Mouse (Mus musculus) lung, postnatal 0 days (tissue): ENCODE measurements at regions not wholly inside any gene's neighbourhood (a gene's known extent, or its start where the extent isn't known, plus 50 kb on each side); places are given as distances from the start of the nearest gene placed in this dataset.

Source experiments
- ATAC-seq: fragments of 200-750 bp; cut with Nextera tagmentation; 2 replicates; pipeline ENCODE4 v1.8.0; 2017; ENCODE audit warnings: moderate library complexity
- DNase-seq: peaks from one replicate; pipeline ENCODE4 v3.0.0-alpha.2; 2016; ENCODE audit warnings: low spot score
- H3K27ac ChIP-seq: fragments of 300-500 bp; sonication (generic); 2 replicates; pipeline ENCODE4 v1.5.1; 2014; ENCODE audit warnings: antibody characterized with exemption, mild to moderate bottlenecking, low read length, mixed read lengths
- H3K27me3 ChIP-seq: fragments of 300-500 bp; sonication (generic); replicated peaks from 2 replicates; pipeline ENCODE4 v1.6.1; 2014; ENCODE audit warnings: low read length, mixed read lengths; ENCODE audit not compliant: insufficient read depth
- H3K36me3 ChIP-seq: fragments of 300-500 bp; sonication (generic); 2 replicates; pipeline ENCODE4 v1.6.1; 2014; ENCODE audit warnings: low read length, mixed read lengths; ENCODE audit not compliant: insufficient read depth
- H3K4me1 ChIP-seq: fragments of 300-500 bp; sonication (generic); 2 replicates; pipeline ENCODE4 v1.6.1; 2014; ENCODE audit warnings: antibody characterized with exemption, low read depth, low read length, mixed read lengths; ENCODE audit not compliant: insufficient read depth
- H3K4me2 ChIP-seq: fragments of 300-500 bp; sonication (generic); replicated peaks from 2 replicates; pipeline ENCODE4 v1.6.1; 2014; ENCODE audit warnings: low read depth, mild to moderate bottlenecking, low read length, moderate library complexity, mixed read lengths
- H3K4me3 ChIP-seq: fragments of 300-500 bp; sonication (generic); 2 replicates; pipeline ENCODE4 v1.5.1; 2014; ENCODE audit warnings: low read depth, low read length
- H3K9ac ChIP-seq: fragments of 300-500 bp; sonication (generic); replicated peaks from 2 replicates; pipeline ENCODE4 v1.6.1; 2014; ENCODE audit warnings: low read depth, mild to moderate bottlenecking
- H3K9me3 ChIP-seq: fragments of 300-500 bp; sonication (generic); 2 replicates; pipeline ENCODE4 v1.6.1; 2016; ENCODE audit warnings: low read length, mixed read lengths
- CTCF ChIP-seq: IDR thresholded peaks from 2 replicates; pipeline ENCODE4 v1.5.1; 2016; ENCODE audit warnings: antibody characterized with exemption, mild to moderate bottlenecking
- EP300 ChIP-seq: IDR thresholded peaks from 2 replicates; pipeline ENCODE4 v1.6.1; 2016; ENCODE audit warnings: antibody characterized with exemption, mild to moderate bottlenecking, control low read depth
- WGBS: fragments of 180-500 bp; shearing (Covaris S2); extraction: QIAGEN DNeasy Blood & Tissue Kit; methylation state at CpG from one replicate; pipeline ENCODE4 v1.1.7; 2014; 5-methylcytosine and 5-hydroxymethylcytosine counted together

DNA sequence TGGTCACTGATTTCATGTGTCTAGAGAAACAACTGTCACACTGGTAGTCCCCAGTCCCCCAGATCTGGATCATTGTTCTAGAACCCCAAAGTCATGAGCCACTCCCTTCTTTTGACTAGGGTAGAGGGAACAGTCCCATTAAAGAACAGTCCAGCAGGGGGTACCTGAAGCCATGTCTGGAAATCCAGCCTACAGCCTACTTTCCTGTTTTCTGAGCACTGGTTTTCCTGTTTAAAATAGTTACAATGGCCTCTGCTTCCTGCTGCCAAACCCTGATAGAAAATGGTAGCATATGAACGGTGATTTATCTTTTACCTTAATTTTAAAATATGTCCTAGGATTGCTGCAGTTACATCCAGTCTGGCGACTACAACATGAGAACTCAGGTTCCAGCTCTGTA lies 364.5 kb downstream of the Foxo1 start:
- Histone ChIP-seq H3K36me3 (no peaks in the 10 kb centered on the region), H3K9me3 (no peaks in the 10 kb centered on the region), H3K4me1 (peaks cover 6% of the 10 kb centered on the region; the same call in 1 of the 2 replicates), H3K4me2 (no peak overlapping the region), H3K27me3 (no peaks in the 10 kb centered on the region), H3K4me3 (no peak overlapping the region), H3K27ac (no peak overlapping the region), H3K9ac (no peak overlapping the region)
- DNase-seq = peak; percentile 32
- WGBS = 57% methylated on average over 2 of the region's 2 CpGs
- TF ChIP-seq EP300 (peak; percentile 77), CTCF (peak; percentile 54)
- no peak for ATAC-seq

DNA sequence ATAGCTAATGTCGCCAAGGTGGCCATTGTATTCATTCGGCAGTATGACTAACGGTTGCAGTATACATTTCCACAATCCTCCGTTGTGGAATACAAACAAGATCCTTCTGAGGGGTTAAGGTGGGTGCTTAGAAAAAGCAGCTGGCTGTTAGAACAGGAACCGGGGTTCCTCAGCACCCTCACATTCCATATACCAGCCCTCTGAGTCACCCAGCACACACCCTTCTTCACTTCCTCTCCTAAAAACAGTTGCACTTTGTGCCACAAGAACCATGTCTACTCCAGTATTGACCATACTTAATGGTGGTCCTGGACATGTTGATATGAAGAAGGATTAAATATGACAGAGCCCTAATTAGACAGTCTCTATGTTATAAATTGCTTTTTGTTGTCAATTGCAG lies 362.1 kb downstream of the Foxo1 start:
- Histone ChIP-seq H3K4me3 (no peak overlapping the region), H3K4me1 (peaks cover 6% of the 10 kb centered on the region; the same call in 1 of the 2 replicates), H3K27ac (no peak overlapping the region), H3K27me3 (no peaks in the 10 kb centered on the region), H3K36me3 (no peaks in the 10 kb centered on the region), H3K9ac (no peak overlapping the region), H3K9me3 (no peaks in the 10 kb centered on the region), H3K4me2 (no peak overlapping the region)
- WGBS = 60% methylated on average over 5 of the region's 5 CpGs
- DNase-seq (peak; percentile 70), ATAC-seq (peak; percentile 76)
- TF ChIP-seq CTCF (no peak), EP300 (peak; percentile 77)

DNA sequence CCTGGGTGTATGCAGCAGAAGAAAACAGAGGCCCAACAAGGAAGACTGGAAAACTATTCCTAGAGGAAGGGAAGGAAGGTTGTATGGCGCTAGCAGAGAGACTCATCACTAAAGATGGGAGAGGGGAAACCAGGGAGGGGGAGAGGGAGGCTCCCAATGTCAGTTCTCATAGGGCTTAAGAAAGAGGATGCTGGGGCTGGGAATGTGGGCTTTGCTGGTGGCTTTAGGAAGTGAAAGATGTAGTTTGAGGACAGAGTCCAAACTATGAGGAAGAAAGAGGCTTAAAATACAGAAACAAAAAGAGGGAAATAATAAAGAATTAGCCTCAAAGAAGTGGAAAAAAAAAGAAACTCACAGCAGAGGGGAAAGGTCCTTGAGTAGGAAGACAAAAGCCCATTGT lies 357.0 kb downstream of the Foxo1 start:
- TF ChIP-seq CTCF (no peak), EP300 (no peak)
- no peak overlapping the region for H3K4me2 ChIP-seq
- no peaks in the 10 kb centered on the region for H3K27me3 ChIP-seq
- ATAC-seq (no peak), DNase-seq (no peak)
- no peak overlapping the region for H3K9ac ChIP-seq
- no peaks in the 10 kb centered on the region for H3K36me3 ChIP-seq
- no peaks in the 10 kb centered on the region for H3K9me3 ChIP-seq
- no peak overlapping the region for H3K27ac ChIP-seq
- WGBS = 65% methylated on average over 1 of the region's 1 CpGs
- H3K4me1 ChIP-seq = peaks cover 4% of the 10 kb centered on the region; the same call in 1 of the 2 replicates
- H3K4me3 ChIP-seq = no peak overlapping the region

DNA sequence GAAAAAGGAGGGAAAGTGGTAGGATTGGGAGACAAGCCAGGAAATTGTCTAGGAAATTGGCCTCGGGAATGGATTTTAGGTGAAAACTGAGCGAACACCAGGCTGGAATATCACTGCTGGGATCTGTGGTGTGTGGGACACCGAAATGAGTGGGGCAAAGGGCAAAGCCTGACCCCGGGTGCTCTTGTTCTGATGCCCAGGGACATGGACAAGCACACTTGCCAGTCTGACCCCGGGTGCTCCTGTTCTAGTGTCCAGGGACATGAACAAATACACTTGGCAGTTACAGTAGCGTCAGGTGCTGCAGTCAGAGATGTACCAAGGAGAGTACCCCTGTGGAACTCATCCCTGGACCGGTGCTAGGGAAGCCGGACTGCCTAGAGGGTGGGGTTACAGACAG lies 354.4 kb downstream of the Foxo1 start:
- Histone ChIP-seq H3K27ac (no peak overlapping the region), H3K4me3 (no peak overlapping the region), H3K36me3 (no peaks in the 10 kb centered on the region), H3K4me1 (0 out of 2 replicates have a peak, but pooled peaks cover 4% of the 10 kb centered on the region), H3K9me3 (no peaks in the 10 kb centered on the region), H3K27me3 (no peaks in the 10 kb centered on the region), H3K9ac (no peak overlapping the region), H3K4me2 (no peak overlapping the region)
- TF ChIP-seq EP300 (no peak), CTCF (no peak)
- no peak for DNase-seq
- 83% methylated on average over 8 of the region's 8 CpGs for WGBS
- no peak for ATAC-seq

DNA sequence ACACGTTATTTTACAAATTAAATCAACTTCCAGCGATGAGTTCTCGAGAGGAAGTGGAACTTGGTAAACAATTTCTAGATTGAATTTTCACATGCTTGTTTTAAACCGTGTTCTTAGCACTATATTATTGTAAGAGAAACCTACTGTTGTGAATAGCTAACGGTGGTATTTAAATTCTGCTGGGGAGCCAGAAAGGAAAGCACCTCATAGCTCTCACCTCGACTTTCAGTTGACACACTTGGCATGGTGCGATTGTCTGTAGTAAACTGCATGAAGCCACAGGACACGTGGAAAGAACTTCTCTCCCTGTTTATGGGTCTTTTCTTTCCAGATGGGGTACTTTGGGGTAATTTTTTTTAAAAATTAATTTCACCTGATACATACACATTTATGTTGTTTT lies 353.8 kb downstream of the Foxo1 start:
- TF ChIP-seq EP300 (no peak), CTCF (no peak)
- Histone ChIP-seq H3K4me2 (no peak overlapping the region), H3K27me3 (no peaks in the 10 kb centered on the region), H3K36me3 (no peaks in the 10 kb centered on the region), H3K27ac (no peak overlapping the region), H3K9me3 (no peaks in the 10 kb centered on the region), H3K4me1 (0 out of 2 replicates have a peak, but pooled peaks cover 4% of the 10 kb centered on the region), H3K9ac (no peak overlapping the region), H3K4me3 (no peak overlapping the region)
- 68% methylated on average over 8 of the region's 8 CpGs for WGBS
- ATAC-seq (no peak), DNase-seq (no peak)

DNA sequence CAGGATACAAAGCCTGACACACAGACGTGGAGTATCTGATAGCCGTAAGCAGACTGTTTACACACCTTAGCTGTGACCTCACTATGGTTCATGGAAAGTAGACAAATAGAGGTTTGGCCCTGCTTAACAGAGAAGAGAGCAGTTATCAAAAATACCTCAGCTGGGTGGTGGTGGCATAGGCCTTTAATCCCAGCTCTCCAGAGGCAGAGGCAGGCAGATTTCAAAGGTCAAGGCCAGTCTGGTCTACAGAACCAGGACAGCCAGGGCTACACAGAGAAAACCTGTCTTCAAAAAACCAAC lies 350.7 kb downstream of the Foxo1 start:
- DNase-seq (no peak), ATAC-seq (no peak)
- Histone ChIP-seq H3K9ac (no peak overlapping the region), H3K27ac (0 out of 2 replicates have a peak overlapping the region, but pooled peaks have one; percentile 32), H3K27me3 (no peaks in the 10 kb centered on the region), H3K4me3 (no peak overlapping the region), H3K9me3 (no peaks in the 10 kb centered on the region), H3K36me3 (no peaks in the 10 kb centered on the region), H3K4me1 (0 out of 2 replicates have a peak, but pooled peaks cover 4% of the 10 kb centered on the region), H3K4me2 (no peak overlapping the region)
- 43% methylated on average over 2 of the region's 2 CpGs for WGBS
- TF ChIP-seq CTCF (no peak), EP300 (no peak)
